Mouse (Mus musculus) lung, postnatal 14 days (tissue): ENCODE results near the gene Tmsb10.

ENCODE experiments used
- DNase-seq: peaks from one replicate; pipeline ENCODE4 v3.0.0; 2021

Gene Tmsb10

GRCm38 (mm10) chr6:72955517-72956198 lies 2.9 kb downstream of the Tmsb10 start:
- DNase-seq = no peak

GRCm38 (mm10) chr6:72954786-72955185 lies 3.8 kb downstream of the Tmsb10 start:
- DNase-seq = no peak

GRCm38 (mm10) chr6:72952967-72953366 lies 5.6 kb downstream of the Tmsb10 start:
- DNase-seq = no peak

DNA sequence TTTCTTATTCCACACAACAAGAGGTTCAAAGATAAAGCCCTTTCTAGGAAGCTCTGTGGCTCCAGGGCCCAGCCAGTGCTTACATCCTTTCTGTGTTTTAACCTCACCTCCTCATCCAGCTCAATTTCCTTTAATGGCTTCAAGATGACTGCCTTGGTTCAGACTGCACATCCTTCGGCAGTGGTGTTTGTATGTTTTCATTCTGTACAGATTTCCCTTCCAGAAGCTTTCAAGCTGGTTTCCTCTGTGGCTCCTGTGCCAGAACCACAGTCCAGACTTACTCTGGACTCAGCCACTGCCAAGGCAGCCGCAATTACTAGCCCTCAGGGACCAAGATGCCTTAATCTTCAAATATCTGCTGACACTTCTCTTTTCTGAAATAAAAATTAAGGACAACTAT lies 6.3 kb downstream of the Tmsb10 start:
- no peak for DNase-seq

GRCm38 (mm10) chr6:72949161-72949756 lies 9.3 kb downstream of the Tmsb10 start:
- DNase-seq = no peak

DNA sequence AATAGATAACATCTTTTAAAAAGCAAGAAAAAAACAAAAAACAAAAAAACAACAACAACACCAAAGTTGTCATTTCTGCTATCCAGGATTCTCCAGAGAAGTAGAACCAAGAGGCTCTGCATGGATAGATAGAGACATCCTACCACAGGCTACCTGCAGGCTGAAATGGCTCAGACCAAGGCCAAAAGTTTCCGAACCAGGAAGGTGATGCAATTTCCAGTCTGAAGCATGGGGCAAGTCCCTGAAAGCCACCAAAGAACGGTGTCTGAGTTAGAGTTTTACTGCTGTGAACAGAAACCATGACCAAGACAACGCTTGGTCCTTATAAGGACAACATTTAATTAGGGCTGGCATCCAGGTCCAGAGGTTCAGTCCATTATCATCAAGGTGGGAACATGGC lies 10.2 kb downstream of the Tmsb10 start:
- DNase-seq = no peak

DNA sequence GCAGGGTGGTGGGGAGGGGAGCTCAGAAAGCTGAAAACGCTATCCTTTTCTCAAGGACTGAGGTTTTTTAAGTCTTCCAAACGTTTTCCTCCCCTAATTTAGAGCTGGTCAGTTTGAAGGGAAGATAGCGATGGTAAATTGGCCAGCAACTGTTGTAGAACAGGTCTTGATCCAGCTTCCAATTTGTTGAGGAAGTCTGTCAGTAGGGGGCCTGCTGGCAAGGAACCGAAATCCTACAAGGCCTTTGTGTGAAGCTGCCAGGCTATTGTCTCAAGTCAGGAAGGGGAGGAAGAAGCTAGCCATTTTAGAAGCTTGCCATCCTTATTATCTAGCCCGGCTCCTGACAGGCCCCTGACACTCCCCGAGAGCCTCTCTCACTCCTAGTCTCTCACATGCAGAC lies 10.6 kb downstream of the Tmsb10 start:
- DNase-seq = peak; percentile 44

GRCm38 (mm10) chr6:72940493-72940892 lies 18.1 kb downstream of the Tmsb10 start:
- peak; percentile 81 for DNase-seq

DNA sequence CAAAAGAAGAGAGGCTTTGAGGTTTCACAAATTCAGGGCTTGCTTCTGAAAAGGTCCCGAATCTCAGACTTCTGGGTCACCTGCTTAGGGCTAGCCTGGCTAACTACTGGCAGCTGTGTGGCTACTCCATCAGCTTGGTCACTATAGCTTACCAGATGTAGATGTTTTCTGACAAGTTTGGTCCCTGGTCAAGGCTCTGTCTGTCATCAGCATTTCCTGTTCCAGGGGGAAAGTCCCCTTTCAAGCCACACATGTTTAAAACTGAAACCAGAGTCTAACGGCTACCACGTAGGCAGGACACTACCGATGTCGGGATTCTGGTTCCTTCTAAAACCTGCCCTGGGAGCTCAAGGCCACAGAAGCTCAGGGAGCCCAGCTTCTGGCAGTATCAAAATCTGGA lies 20.7 kb downstream of the Tmsb10 start:
- no peak for DNase-seq

GRCm38 (mm10) chr6:72937430-72937829 lies 21.1 kb downstream of the Tmsb10 start:
- DNase-seq = no peak

DNA sequence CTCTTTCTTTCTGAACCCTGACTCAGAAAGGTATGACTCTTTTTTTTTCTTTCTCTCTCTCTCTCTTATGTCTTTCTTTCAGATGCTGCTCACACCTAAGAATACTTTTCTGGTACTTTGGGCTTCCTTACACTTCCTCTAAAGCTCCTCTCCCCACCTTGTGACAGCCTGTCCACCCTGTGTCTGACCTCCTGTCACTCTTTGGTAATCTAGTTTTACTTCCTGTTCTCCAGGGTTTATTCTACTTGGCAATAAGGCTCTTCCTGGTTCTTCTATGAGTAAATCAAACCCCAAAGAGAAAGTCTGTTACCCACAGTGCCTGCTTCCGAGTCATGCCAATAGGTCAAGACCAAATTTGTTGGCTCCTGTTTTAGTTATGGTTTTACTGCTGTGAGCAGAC lies 25.6 kb downstream of the Tmsb10 start:
- no peak for DNase-seq

GRCm38 (mm10) chr6:72931533-72931932 lies 27.0 kb downstream of the Tmsb10 start:
- DNase-seq = no peak

DNA sequence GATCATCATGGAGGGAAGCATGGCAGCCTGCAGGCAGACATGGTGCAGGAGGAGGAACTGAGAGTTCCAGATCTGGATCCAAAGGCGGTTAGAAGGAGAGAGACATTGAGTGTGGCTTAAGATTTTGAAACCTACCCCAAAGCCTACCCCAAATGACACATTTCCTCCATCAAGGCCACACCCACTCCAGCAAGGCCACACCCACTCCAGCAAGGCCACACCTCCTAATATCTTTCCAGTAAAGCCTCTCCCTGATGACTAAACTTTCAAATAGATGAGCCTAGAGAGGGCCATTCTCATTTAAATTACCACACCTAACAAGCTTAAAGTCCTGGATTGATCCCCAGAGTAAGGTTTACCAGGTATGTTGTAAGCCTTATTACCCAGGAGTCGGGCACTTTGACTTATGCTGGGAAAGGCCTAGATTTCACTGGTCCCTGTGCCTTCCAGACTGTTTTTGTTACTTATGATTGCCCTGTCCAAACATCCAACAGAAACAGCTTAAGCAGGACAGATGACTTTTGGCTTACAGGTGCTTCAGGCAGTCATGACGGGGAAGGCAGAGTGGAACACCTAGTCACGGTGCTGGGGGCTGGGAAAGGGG lies 28.7 kb downstream of the Tmsb10 start:
- DNase-seq = no peak

DNA sequence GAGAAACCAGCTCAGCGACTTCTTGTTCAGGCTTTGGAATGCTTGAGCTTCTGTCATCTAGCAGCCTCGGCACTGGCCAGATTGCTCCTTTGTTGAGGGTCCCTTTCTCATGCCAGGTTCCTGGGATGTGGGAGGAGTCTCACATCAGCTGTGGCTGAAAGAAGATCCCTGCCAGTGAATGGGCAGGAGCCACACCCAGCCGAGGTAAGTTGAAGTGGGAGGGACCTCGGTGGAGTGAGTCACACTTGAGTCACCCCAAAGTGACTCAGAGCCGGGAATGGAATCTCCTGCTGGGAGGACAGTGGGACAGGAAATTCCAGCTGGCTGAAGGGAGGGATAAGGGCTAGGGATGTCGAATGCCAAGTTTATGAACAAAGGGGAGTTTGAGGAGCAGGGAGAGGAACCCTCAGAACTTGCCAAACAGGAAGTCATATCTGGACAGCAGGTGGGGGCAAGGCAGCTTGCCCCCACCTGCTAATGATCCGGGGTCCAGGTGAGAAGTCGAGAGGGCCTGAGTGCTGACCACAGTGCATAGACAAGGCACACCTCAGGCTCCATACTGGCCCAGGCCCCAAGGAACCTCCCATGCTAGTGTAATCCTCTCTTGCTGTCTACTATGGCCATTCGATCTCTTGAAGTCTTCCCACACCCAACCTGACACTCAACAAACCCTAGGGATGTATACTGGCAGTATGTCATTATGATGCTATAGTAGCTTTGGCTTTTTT lies 31.6 kb downstream of the Tmsb10 start:
- DNase-seq = peak; percentile 58

- DNase-seq = no peak
Measured at GRCm38 (mm10) chr6:72926031-72926430, 32.5 kb downstream of the Tmsb10 start.

DNA sequence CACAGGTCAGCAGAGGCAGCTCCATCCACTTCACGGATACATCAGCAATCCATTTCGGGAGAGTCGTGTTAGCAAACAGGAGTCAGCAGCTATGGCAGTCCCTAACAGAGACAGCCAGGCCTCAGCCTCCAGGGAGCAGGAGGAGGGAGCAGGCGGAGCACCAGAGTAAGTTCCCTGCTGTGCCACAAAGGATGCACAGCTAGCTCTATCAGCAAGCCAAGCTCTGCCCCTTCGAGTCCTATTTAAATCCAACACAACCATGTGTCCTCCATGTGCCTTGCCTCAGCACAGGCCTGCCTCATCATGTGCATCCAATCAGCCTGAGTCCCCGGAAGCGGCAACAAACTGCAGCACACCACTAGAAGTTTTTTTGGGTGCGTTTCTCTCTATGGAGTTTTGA lies 35.2 kb downstream of the Tmsb10 start:
- no peak for DNase-seq

- DNase-seq = no peak
Measured at GRCm38 (mm10) chr6:72921081-72921480, 37.5 kb downstream of the Tmsb10 start.

DNA sequence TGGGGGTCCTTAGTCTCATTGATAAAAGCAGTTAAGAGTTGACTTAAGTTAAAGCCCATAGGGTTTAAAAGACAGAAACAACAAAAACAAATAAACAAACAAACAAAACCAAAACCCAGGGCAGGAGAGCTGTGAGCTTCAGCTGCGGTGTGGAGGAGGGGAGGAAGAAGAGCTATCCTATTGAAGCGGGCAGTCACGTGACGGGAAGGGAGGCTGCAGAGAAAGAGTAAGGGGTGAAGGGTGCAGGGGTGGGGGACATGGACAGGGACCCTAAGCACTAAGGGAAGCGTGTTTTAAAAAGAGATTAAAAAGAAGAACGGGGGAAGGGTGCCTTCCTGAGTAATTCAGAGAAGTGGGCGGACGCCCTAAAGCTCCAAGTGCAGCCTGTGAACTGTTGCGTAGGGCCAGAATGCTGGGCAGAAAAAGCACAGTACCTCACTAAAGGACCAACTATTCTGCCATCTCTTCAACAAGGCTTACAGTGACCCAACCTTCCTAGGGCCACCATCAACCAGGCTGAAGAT lies 40.0 kb downstream of the Tmsb10 start:
- DNase-seq = no peak

- no peak for DNase-seq
Measured at GRCm38 (mm10) chr6:72916330-72916729, 42.2 kb downstream of the Tmsb10 start.

DNA sequence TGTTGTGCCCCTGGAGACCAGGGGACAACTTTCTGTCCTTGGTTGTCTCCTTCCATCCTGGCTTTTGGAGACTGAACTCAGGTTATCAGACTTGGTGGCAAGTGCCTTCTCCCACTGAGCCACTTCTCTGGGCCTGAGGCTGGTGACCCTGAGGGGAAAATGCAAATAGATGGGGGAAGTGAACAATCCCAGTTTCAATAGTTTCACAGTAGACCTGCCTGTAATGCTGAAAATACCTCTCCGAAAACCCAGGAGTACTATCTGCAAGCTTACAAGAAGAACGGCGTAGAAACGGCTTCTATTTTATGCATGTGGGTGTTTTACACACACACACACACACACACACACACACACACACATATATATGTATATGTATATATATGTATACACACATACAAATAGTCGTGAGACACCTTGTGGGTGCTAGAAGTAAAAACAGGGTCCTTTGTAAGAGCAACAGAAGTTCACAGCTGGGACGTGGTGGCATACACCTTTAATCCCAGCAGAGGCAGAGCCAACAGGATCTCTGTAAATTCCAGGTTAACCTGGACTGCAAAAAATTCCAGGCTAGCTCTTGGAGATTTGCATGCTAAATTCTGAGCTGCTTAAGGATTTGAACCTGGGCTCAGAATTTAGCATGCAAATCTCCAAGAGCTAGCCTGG lies 44.3 kb downstream of the Tmsb10 start:
- no peak for DNase-seq

DNA sequence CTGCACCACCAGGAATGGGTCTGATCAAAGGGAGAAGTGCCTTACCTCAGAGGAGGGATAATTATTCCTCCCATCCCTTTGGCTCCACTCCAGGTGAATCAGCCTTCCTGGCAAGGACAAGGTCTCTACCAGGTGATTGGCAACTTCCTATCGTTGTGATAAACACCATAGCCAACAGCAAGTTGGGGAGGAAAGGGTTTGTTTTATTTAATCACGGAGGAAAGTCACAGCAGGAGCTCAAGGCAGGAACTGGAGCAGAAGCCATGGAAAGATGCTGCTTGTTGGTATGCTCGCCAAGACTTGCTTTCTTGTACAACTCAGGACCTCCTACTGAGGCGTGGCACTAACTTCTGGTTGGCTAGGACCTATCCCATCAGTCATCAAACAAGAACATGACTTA lies 47.3 kb downstream of the Tmsb10 start:
- no peak for DNase-seq
